Mouse (Mus musculus) liver, embryonic 14.5 days (tissue): ENCODE measurements at regions not wholly inside any gene's neighbourhood (a gene's known extent, or its start where the extent isn't known, plus 50 kb on each side); places are given as distances from the start of the nearest gene placed in this dataset.

ENCODE experiments used
- CTCF ChIP-seq: IDR thresholded peaks from 2 replicates; pipeline ENCODE4 v1.5.1; 2016; ENCODE audit warnings: antibody characterized with exemption, low read depth, control low read depth
- EP300 ChIP-seq: IDR thresholded peaks from 2 replicates; pipeline ENCODE4 v1.6.1; 2016; ENCODE audit warnings: antibody characterized with exemption, low read depth

GRCm38 (mm10) chr1:55873583-55873982 is 467.9 kb downstream of the Plcl1 start:
- TF ChIP-seq EP300 (no peak), CTCF (no peak)
